Mouse (Mus musculus) adrenal gland (tissue): ENCODE data around the gene Lpo.
"Not testable (repeated sequence)": the region's sequence is repeated elsewhere in the genome, so short reads cannot be mapped to it uniquely, and the experiment has no call there.

Source experiments
- intact Hi-C: fragments of 180-260 bp; cut with DNase I; formaldehyde crosslinking; loops from one replicate; pipeline ENCODE4 v1.15.1; 2025
- long read RNA-seq, 2 experiments: library from polyadenylated mRNA; unstranded; transcript quantifications; one replicate each; pipeline ENCODE4 v2.0.0; 2020; ENCODE audit warnings: borderline replicate concordance in 1 of 2; ENCODE audit not compliant: insufficient replicate concordance in 1 of 2

The Lpo gene
- long read RNA-seq, experiment 1, result 0 reads
- long read RNA-seq, experiment 2, result 0 reads

DNA sequence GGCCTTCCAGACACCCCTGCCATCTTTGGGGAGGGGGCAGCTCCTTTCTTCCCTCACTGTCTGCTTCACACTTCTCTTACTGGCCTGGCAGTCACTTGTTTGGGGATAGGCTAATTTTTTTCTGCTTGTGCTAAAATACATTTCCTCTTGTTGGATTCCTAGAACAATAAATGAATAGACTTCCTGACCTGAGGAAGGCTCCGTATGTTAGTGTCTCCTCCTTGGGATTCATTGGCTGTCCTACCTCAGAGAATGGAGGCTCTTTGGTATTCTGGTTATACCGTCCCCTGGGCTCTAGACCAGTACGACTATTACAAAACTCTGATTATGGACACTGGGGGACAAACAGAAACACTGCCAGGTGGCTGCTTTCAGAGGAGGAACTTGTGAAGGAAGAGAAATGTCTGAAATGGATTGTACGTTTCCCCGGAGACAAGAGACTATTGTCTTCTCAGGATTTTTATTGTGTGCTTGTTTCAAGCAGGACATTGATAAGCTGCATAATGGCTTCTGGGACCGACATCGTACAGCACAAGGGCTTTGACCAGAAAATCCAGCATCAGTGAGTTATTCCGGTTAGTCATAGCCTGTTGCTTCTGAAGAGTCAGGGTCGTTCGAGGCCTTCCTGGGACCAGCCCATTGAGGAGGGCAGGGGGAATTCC lies at the start of gene Lpo:
Lpo (minus strand) TSS at position 51 of the 662 bp plus-strand sequence.
- intact Hi-C loops, result no loop called here

- intact Hi-C loops, result no loop called here
These were observed 47.3 kb upstream of the Lpo start, which contains the start of gene Epx for GRCm38 (mm10) chr11:87875436-87875835. Epx (minus strand) TSS chr11:87875536.

GRCm38 (mm10) chr11:87871766-87872165 lies 43.7 kb upstream of the Lpo start:
- intact Hi-C loops, result no loop called here

- intact Hi-C loops, result no loop called here
These were observed 42.0 kb upstream of the Lpo start for GRCm38 (mm10) chr11:87870096-87870495.

- intact Hi-C loops, result not testable (repeated sequence)
These were observed 38.8 kb upstream of the Lpo start for GRCm38 (mm10) chr11:87866891-87867290.

GRCm38 (mm10) chr11:87862805-87863204 lies 34.7 kb upstream of the Lpo start:
- intact Hi-C loops, result no loop called here

- intact Hi-C loops, result no loop called here
These were observed 32.3 kb upstream of the Lpo start for GRCm38 (mm10) chr11:87860426-87860825.

GRCm38 (mm10) chr11:87859273-87859672 lies 31.2 kb upstream of the Lpo start:
- intact Hi-C loops, result no loop called here

DNA sequence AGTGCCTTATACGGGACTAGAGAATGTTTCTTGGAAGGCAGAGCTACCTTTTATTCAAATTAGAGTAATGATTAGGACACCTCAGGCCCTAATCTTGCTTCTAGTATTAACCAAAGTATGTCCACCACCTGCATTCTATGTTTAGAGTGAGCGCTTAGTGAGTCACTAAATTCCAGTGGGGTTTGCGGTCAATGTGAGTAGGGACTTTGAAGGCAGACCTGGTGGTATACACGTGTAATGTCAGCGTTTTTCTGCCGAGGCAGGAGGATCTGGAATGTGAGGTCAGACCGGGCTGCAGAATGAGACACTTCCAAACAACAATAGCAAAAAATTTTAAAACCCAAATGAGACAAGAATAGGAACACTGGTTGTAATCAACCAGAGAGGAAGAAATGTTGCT lies 26.5 kb upstream of the Lpo start:
- intact Hi-C loops, result no loop called here

DNA sequence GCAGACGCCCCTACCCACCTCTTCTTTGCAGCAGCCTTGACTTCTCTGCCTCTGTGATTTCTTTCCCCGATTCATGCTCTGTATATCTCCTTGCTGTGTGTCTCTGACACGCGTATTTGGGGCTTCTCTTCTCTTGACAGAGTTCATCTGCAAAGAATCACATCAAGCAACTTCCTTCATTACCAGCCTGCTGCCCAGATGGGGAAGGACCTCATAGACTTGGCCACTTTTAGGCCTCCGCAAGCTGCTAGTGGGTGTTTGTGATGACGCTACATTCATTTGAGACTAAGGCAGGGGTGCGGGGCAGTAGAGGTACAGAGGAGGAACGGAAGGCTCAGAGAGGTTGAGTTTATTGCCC lies 25.5 kb upstream of the Lpo start:
- intact Hi-C loops, result no loop called here

DNA sequence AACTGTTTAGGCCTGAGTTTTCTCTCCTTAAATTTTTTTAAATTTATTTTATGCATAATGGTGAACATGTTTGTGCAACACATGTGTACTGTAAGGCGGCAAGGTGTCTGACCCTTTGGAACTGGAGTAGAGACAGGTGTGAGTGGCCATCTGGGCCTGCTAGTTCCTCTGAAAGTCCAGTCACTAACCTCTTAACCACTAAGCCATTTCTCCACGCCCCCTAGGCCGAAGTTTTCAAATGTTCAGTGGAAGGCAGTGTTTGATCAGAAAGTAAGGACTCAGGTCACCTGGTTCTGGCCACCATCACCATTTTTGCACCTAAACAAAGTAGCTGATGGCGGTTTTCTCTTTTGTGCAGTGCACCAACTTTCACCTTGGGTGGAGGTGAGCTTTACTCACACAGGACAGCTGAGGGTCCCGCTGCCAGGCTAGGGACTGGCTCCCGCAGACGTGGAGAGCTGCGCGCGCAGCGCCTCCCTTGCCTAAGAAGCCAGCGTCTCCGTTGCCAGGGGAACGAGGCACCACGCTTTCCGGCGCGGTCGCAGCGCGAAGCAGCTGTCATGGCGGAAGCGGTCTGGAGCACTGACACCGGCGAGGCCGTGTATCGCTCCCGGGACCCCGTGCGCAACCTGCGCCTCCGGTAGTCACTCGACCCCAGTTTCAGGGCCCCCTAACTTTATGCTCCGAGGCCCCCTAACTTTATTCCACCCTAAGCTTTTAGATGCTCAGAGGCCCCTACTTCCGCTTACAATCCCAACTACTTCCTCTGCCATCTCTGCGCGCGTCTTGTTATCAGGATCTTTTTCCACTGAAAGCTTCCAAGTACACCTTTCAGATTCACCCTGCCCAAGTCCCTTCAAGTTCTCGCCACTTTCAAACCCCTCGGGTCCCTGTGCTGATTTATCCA lies 24.9 kb upstream of the Lpo start, which contains the start of gene Mks1:
Mks1 (plus strand) TSS at position 526 of the 907 bp plus-strand sequence.
- intact Hi-C loops, result no loop called here

DNA sequence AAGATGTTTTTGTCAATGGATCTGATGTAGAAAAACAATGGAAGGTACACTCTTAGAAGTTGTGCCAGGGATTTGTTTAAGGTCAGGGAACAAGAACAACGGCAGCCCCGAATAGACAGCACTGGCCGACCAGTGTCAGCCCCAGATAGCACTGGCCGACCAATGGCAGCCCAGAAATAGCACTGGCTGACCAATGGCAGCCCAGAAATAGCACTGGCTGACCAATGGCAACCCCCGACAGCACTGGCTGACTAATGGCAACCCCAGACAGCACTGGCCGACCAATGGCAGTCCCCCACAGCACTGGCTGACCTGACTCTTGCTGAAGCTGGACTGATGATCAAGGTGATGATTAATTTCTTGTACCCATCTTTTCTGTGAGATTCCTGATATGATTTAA lies 19.8 kb upstream of the Lpo start:
- intact Hi-C loops, result no loop called here

DNA sequence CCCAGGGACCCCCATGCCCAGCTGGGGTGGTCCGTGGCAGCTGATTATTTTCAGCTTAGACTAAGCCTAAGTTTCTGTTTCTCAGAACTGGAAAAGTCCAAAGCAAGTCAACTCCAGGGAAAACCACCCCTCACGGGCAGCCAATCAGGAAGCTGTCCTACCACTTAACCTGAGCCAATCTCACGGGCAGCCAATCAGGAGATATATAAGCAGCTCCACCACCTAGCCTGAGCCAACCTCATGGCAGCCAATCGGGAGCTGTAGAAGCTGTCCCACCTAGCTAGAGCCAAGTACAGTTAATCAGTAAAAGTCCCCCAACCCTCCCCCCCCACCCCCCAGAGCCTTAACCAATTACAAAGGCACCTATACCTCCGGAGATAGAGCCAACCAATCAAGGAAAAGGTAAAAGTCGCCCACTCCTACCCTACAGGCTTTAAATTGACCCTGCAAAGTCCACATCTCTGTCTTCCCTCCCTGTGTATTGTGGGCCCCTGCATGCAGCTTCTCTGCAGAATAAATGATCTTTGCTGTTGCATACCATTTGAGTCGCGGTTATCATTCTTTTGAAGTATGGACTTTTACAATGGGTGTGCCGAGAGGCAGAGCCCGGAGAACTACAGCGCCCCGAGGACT lies 19.0 kb upstream of the Lpo start:
- intact Hi-C loops, result no loop called here

DNA sequence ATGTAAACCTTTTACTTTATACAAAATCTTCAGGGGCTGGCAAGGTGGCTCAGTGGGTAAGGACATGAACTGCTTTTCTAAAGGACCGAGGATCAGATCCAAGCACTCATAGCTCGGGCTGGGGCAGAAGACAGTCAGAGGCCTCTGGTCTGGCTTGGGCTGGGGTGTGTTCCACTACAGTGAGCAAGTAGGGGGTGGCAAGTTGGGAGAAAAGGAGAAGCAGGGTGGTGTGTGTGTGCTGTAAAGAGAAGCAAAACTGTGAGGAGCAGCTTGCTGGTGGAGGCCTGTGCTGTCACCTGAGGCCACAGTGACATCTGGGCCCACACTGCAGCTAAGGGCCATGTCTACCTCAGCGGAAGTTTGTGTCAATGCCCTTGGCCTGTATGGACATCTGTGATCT lies 13.3 kb upstream of the Lpo start:
- intact Hi-C loops, result no loop called here

DNA sequence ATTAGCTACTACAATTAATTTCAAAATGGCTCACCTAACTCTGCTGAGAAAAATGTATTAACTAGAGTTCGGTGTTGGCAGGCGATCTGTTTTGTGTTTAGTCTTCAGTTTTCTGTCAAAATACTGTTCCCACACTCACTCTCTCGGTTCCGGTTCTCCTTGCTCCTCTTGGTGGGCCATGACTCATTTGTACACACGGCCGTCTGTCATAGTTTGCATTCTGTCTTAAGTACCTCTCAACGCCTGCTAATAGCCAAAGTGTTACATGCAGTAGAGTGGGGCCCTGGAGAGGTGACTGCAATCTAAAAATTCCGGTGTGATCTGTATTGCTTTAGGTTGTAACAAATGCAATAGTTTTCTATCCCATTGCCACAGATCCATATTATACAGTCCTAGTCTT lies 12.6 kb upstream of the Lpo start:
- intact Hi-C loops, result no loop called here

GRCm38 (mm10) chr11:87821502-87821901 lies 6.6 kb downstream of the Lpo start:
- intact Hi-C loops, result no loop called here

GRCm38 (mm10) chr11:87817443-87817773 lies 10.7 kb downstream of the Lpo start:
- intact Hi-C loops, result no loop called here

- intact Hi-C loops, result no loop called here
These were observed 11.2 kb downstream of the Lpo start for GRCm38 (mm10) chr11:87816707-87817442.

- intact Hi-C loops, result no loop called here
These were observed 13.3 kb downstream of the Lpo start for GRCm38 (mm10) chr11:87814831-87815230.

GRCm38 (mm10) chr11:87811396-87811795 lies 16.7 kb downstream of the Lpo start:
- intact Hi-C loops, result no loop called here

DNA sequence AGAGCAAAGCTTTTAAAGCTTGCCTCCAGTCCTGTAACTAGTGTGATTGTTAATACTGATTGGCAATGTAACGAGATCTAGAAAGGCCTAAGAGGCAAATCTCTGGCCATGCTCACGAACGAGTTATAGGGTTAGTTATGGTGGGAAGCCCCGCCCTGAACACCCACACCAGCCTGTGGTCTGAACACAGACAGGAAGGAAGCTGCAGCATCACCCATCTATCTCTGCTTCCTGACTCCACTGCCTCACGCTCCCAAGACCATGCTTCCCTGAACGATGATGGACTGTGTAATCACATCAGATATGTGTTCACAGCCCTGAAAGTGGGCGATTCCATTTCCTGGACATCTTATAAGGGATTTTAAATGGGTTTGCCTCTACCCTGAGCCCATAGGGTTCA lies 19.9 kb downstream of the Lpo start:
- intact Hi-C loops, result no loop called here
